Mouse (Mus musculus) hematopoietic multipotent progenitor cell, adult 10-12 weeks (in vitro differentiated cells): Measurements from ENCODE around the gene Katna1. TPM values are rescaled to one million over a fixed set of nuclear protein-coding genes. Genes with fewer than 3 reads are reported as not detected.

Experiments
- polyA plus RNA-seq: library from polyadenylated mRNA; stranded (reverse); fragments of >175 nt; gene quantifications from 2 replicates; pipeline ENCODE4 v1.2.3, GENCODE M21; 2012; ENCODE audit warnings: low replicate concordance

The Katna1 gene
- polyA plus RNA-seq = 0.93 and 2.3 TPM in 2 replicates

DNA sequence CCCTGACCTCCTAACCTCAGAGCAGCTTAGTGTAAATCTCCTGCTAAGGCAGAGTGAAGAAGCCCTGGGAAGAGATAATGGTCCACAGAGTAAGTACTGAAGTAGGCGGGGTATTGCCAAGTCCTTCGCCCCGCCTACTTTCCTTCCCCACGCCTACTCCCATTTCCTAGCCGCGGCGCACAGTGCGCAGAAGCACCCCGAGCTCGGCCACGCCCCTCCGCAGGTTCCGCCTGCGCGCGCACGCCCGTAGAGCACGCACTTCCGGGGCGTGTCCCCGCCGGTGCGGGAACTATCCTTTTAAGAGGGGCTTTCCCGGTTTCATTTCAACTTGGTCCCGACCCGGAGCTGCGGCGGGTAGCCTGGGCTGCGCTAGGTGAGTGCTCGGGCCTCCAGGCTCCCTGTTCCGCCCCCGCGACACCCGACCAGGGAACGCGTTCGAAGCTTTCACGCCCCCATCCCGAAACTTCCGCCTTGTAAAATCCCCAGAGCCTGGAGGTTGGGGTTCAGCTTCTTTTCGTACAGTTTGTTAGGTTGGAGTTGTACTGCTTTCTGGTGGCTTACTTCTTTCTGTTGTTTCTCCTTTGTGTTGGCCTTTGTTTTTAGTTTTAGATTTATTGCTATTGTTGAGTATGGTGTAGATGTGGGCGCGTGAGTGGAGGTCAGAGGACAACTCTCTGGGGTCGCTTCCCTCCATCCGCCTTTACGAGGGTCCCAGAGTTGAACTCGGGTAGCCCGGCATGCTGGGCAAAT lies at the start of gene Katna1:
Katna1 (plus strand) TSS at position 250 of the 750 bp plus-strand sequence.

DNA sequence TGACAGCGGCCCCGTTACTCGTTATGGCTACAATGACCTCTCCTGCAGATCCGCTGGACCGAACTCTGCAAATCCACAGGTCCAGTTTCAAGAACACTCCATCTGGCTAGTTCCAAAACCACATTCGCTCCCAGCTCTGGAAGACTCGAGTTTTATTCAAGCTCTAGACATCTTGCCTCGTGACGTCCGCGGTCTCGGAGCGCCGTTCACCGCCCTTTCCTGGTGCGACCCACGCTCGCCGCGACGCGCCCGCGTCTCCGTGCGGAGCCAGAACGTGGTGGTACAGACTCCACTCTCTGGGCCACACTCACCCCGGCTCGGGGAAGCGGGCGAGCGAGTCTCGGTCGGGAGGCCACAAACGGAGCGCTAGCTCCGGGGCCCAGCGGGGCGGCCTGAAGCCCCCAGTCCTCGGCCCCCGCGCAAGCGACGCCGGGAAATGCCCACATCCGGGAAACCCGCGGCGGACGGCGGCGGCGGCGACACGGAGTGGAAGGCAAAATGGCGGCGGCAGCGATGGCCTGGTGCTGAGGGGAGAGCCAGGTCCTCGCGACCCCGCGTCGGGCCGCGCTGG lies 45.0 kb upstream of the Katna1 start, which contains the start of the genes Pcmt1 and Lats1:
Pcmt1 (minus strand) TSS at position 406 of the 571 bp plus-strand sequence.
Lats1 (plus strand) TSS at position 484 of the 571 bp plus-strand sequence.

DNA sequence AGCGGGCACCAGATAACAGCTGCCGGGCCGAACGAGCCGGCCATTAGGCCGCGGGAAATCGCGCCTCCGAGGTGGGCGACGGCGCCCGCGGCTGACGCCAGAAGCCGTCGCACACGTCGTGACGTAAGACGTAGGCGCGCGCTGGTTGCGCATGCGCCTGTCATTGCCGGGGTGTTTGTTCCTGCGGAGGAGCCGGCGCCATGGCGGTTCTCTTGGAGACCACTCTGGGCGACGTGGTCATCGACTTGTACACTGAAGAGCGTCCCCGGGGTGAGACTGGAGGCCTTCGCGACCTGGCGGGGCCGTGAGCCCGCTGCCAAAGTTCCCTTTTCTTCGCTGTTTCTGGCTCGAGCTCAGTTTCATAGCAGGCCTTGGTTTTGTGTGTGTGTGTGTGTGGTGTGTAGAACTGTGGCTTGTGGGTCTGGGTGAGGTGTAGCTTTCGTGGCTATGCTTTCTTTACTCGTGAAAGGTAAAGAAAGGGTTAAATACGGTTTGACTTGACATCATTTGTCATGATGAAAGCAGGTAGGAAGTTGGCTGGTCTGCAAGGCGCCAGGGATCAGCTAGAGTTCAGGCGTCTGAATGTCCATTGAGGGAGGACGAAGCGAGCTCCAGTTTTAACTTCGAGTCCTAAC lies 67.1 kb downstream of the Katna1 start, which contains the start of the genes Ginm1 and Ppil4:
Ginm1 (minus strand) TSS at position 74 of the 635 bp plus-strand sequence.
Ppil4 (plus strand) TSS at position 141 of the 635 bp plus-strand sequence.

Other genes starting within 250 kb of the Katna1 start
- 1.8 and 2.1 TPM in 2 replicates for gene Lrp11, start 136.2 kb upstream of the Katna1 start, polyA plus RNA-seq
- gene Nup43, start 58.5 kb upstream of the Katna1 start, polyA plus RNA-seq = 0.51 and 1.1 TPM in 2 replicates
- 36.5 and 39.8 TPM in 2 replicates for gene Pcmt1, start 44.9 kb upstream of the Katna1 start, polyA plus RNA-seq
- gene Lats1, start 44.8 kb upstream of the Katna1 start, polyA plus RNA-seq = 7.2 and 8.8 TPM in 2 replicates
- gene Ginm1, start 66.8 kb downstream of the Katna1 start, polyA plus RNA-seq = 18.7 and 20.9 TPM in 2 replicates
- 0.89 and 8.2 TPM in 2 replicates for gene Ppil4, start 66.9 kb downstream of the Katna1 start, polyA plus RNA-seq
- 21.7 and 32.1 TPM in 2 replicates for gene Zc3h12d, start 106.5 kb downstream of the Katna1 start, polyA plus RNA-seq
- 19.1 and 20.1 TPM in 2 replicates for gene Tab2, start 230.2 kb downstream of the Katna1 start, polyA plus RNA-seq